Mouse (Mus musculus) midbrain, embryonic 11.5 days (tissue): ENCODE measurements around the gene Snx33. TPM values are rescaled to one million over a fixed set of nuclear protein-coding genes. Genes with fewer than 3 reads are reported as not detected.

ENCODE experiments used
- ATAC-seq: fragments of 200-750 bp; cut with Nextera tagmentation; 2 replicates; pipeline ENCODE4 v1.8.0; 2017; ENCODE audit warnings: moderate TSS enrichment, moderate library complexity; ENCODE audit not compliant: low FRiP score
- DNase-seq: peaks from one replicate; pipeline ENCODE4 v3.0.0; 2015; ENCODE audit warnings: low spot score; ENCODE audit errors: missing footprints
- H3K27ac ChIP-seq: fragments of 300-500 bp; sonication (generic); 2 replicates; pipeline ENCODE4 v1.5.1; 2014; ENCODE audit warnings: low read depth, low read length
- H3K27me3 ChIP-seq: fragments of 300-500 bp; sonication (generic); 2 replicates; pipeline ENCODE4 v1.6.1; 2014; ENCODE audit warnings: mild to moderate bottlenecking, low read length, moderate library complexity, mixed read lengths; ENCODE audit not compliant: control insufficient read depth, insufficient read depth
- H3K36me3 ChIP-seq: fragments of 300-500 bp; sonication (generic); 2 replicates; pipeline ENCODE4 v1.6.1; 2014; ENCODE audit warnings: mild to moderate bottlenecking, low read length, moderate library complexity, mixed read lengths; ENCODE audit not compliant: control insufficient read depth, insufficient read depth
- H3K4me1 ChIP-seq: fragments of 300-500 bp; sonication (generic); 2 replicates; pipeline ENCODE4 v1.6.1; 2014; ENCODE audit warnings: low read length; ENCODE audit not compliant: control insufficient read depth, insufficient read depth
- H3K4me2 ChIP-seq: fragments of 300-500 bp; sonication (generic); 2 replicates; pipeline ENCODE4 v1.6.1; 2014; ENCODE audit warnings: mild to moderate bottlenecking, moderate library complexity
- H3K4me3 ChIP-seq: fragments of 300-500 bp; sonication (generic); 2 replicates; pipeline ENCODE4 v1.5.1; 2014; ENCODE audit warnings: low read depth, low read length
- H3K9ac ChIP-seq: fragments of 300-500 bp; sonication (generic); 2 replicates; pipeline ENCODE4 v1.6.1; 2014; ENCODE audit warnings: low read length
- H3K9me3 ChIP-seq: fragments of 300-500 bp; sonication (generic); 2 replicates; pipeline ENCODE4 v1.6.1; 2016; ENCODE audit warnings: low read length; ENCODE audit not compliant: control insufficient read depth
- WGBS: fragments of 180-500 bp; shearing (Covaris S2); extraction: QIAGEN DNeasy Blood & Tissue Kit; methylation state at CpG from one replicate; pipeline ENCODE4 v1.1.7; 2014; 5-methylcytosine and 5-hydroxymethylcytosine counted together
- polyA plus RNA-seq: library from polyadenylated mRNA; unstranded; fragments of >200 nt; fragmentation: Nextera tagmentation; extraction: Ambion mirVana; gene quantifications from 2 replicates; pipeline ENCODE4 v1.2.1, GENCODE M21; 2014

Snx33 gene
- polyA plus RNA-seq, 1 experiment from 2014 or later, result 4.9 TPM

GRCm38 (mm10) chr9:56868292-56868691 is 59.9 kb downstream of the Snx33 start:
- Histone ChIP-seq H3K27ac (no peak overlapping the region), H3K27me3 (peaks cover 6% of the 10 kb centered on the region; the same call in 1 of the 2 replicates), H3K36me3 (no peaks in the 10 kb centered on the region), H3K9me3 (no peaks in the 10 kb centered on the region), H3K9ac (no peak overlapping the region), H3K4me1 (peaks cover 5% of the 10 kb centered on the region; the same call in 1 of the 2 replicates), H3K4me3 (no peak overlapping the region), H3K4me2 (no peak overlapping the region)
- no peak for ATAC-seq
- 53% methylated on average over 6 of the region's 6 CpGs for WGBS
- DNase-seq, result no peak

Other genes starting within 250 kb of the Snx33 start
- gene Lingo1, start 131.9 kb downstream of the Snx33 start, polyA plus RNA-seq, result 4.3 and 5.7 TPM in 2 replicates
- gene Odf3l1, start 63.7 kb downstream of the Snx33 start, polyA plus RNA-seq, result not detected in 2 replicates
- 1.1 and 1.4 TPM in 2 replicates for gene Cspg4, start 63.3 kb downstream of the Snx33 start, polyA plus RNA-seq
- gene Imp3, start 9.1 kb upstream of the Snx33 start, polyA plus RNA-seq, result 57.0 and 69.4 TPM in 2 replicates
- gene Snupn, start 22.5 kb upstream of the Snx33 start, polyA plus RNA-seq, result 28.1 and 28.4 TPM in 2 replicates
- 30.9 and 31.6 TPM in 2 replicates for gene Ptpn9, start 66.6 kb upstream of the Snx33 start, polyA plus RNA-seq
- gene Sin3a, start 143.7 kb upstream of the Snx33 start, polyA plus RNA-seq, result 54.6 and 56.1 TPM in 2 replicates
- 17.5 and 18.0 TPM in 2 replicates for gene Man2c1, start 202.3 kb upstream of the Snx33 start, polyA plus RNA-seq
- 5.8 and 5.9 TPM in 2 replicates for gene Neil1, start 219.9 kb upstream of the Snx33 start, polyA plus RNA-seq
- 91.6 and 100.0 TPM in 2 replicates for gene Commd4, start 230.0 kb upstream of the Snx33 start, polyA plus RNA-seq